Mouse (Mus musculus): ENCODE measurements around the gene Fuk.

- TF ChIP-seq POLR2A (IDR thresholded peaks at IDR 0.05; ENCODE audit: control insufficient read depth, extremely low read depth, insufficient read depth, low read length, poor library complexity) (no peak), CTCF (IDR thresholded peaks at IDR 0.05; ENCODE audit: borderline replicate concordance, control insufficient read depth, extremely low read depth, insufficient read depth, low read length, poor library complexity) (no peak)
These were observed 7.0 kb downstream of the Fuk start for GRCm38 (mm10) chr8:110895254-110895653.

Data from thymus, adult 2 months (tissue).